Mouse (Mus musculus): Measurements from ENCODE around the gene Frs2. TPM values are rescaled to one million over a fixed set of nuclear protein-coding genes. Genes with fewer than 3 reads are reported as not detected.
A peak's percentile ranks its signal among the peaks of the same experiment; 100 is the strongest.

The Frs2 gene
- total and polyA plus RNA-seq, 2 experiments from 2014 or later: 13.6 to 14.1 TPM

DNA sequence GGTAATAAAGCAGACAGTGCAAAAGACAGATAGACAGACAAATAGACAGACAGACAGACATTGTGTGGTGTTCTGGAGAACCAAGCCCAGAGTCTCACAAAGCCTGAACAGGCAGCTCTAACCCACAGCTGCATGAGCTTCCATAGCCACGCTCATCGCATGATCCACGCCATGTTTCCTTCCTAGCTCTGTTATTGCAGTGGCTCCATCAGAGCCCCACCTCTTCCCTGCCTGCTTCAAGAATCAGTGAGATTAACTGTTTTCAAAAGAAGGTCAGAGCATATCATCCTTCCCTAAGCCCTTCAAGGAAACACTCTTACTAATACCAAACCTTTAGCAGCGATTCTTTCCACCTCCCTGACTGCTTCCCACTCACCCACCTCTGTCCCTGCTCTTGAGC is 43.3 kb downstream of the Frs2 start:
- H3K4me3 ChIP-seq (ENCODE audit: low read depth, low read length): no peak overlapping the region
- 0 out of 2 replicates have a peak overlapping the region, but pooled peaks have one; percentile 13 for H3K27ac ChIP-seq (ENCODE audit: low read depth)
- no peak overlapping the region for H3K4me2 ChIP-seq (ENCODE audit: low read depth, low read length)
- 58% methylated on average over 4 of the region's 4 CpGs for WGBS
- DNase-seq (ENCODE audit: low spot score) (no peak), ATAC-seq (ENCODE audit: insufficient read depth, low read depth) (no peak)
- no peaks in the 10 kb centered on the region for H3K27me3 ChIP-seq (ENCODE audit: control insufficient read depth, insufficient read depth, low read length)
- no peaks in the 10 kb centered on the region for H3K36me3 ChIP-seq (replicated peaks; ENCODE audit: control insufficient read depth, insufficient read depth, low read length)
- no peaks in the 10 kb centered on the region for H3K9me3 ChIP-seq (replicated peaks; ENCODE audit: control insufficient read depth, low read length)
- peaks cover 28% of the 10 kb centered on the region for H3K4me1 ChIP-seq (ENCODE audit: control insufficient read depth, insufficient read depth)
- TF ChIP-seq EP300 (IDR thresholded peaks at IDR 0.05; ENCODE audit: low read depth) (no peak), CTCF (IDR thresholded peaks at IDR 0.05; ENCODE audit: low read depth) (no peak)
- H3K9ac ChIP-seq (replicated peaks; ENCODE audit: low read depth, low read length): no peak overlapping the region

DNA sequence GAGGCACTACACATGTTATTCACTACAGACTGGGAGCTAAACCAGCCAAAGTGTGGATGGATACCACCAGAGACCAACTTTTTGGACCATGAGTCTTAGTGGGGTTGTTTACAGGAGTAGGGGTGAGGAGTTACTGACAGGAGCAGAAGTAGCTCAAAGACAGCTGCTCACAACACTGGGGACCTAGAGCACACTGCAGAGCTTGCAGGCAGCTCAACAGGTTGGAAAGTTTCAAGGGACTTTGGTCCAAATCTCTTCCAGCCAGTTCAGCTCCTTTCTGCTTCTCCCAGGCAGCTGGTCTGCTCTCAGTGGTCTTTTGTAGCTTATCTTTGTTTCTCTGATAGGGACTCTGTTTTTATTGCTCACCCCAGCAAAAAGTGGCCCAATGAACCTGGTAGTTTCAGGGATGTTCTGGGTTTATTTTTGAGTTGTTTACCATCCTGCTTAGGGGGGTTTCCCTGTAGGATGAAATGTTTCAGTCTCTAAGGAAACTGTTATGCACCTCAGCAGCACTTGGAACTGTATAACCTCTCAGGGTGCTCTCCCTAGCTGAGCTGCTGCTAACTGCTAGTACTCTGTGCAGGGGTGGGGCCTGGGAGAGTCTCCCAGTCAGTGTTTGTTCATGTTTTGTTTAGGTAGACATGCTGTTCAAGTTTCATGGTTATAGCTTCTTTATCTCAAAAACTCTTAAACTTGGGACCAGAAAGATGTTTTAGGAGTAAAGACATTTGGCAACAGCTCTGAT is 44.3 kb downstream of the Frs2 start:
- no peak overlapping the region for H3K4me3 ChIP-seq (ENCODE audit: low read depth, low read length)
- no peak for DNase-seq (ENCODE audit: low spot score)
- H3K27me3 ChIP-seq (ENCODE audit: control insufficient read depth, insufficient read depth, low read length): no peaks in the 10 kb centered on the region
- TF ChIP-seq EP300 (IDR thresholded peaks at IDR 0.05; ENCODE audit: low read depth) (no peak), CTCF (IDR thresholded peaks at IDR 0.05; ENCODE audit: low read depth) (no peak)
- peak overlapping the region; percentile 38; the same call in 1 of the 2 replicates for H3K27ac ChIP-seq (ENCODE audit: low read depth)
- H3K9me3 ChIP-seq (replicated peaks; ENCODE audit: control insufficient read depth, low read length): no peaks in the 10 kb centered on the region
- no peaks in the 10 kb centered on the region for H3K36me3 ChIP-seq (replicated peaks; ENCODE audit: control insufficient read depth, insufficient read depth, low read length)
- no peak overlapping the region for H3K9ac ChIP-seq (replicated peaks; ENCODE audit: low read depth, low read length)
- peaks cover 28% of the 10 kb centered on the region for H3K4me1 ChIP-seq (ENCODE audit: control insufficient read depth, insufficient read depth)
- ATAC-seq (ENCODE audit: insufficient read depth, low read depth): no peak
- no peak overlapping the region for H3K4me2 ChIP-seq (ENCODE audit: low read depth, low read length)

DNA sequence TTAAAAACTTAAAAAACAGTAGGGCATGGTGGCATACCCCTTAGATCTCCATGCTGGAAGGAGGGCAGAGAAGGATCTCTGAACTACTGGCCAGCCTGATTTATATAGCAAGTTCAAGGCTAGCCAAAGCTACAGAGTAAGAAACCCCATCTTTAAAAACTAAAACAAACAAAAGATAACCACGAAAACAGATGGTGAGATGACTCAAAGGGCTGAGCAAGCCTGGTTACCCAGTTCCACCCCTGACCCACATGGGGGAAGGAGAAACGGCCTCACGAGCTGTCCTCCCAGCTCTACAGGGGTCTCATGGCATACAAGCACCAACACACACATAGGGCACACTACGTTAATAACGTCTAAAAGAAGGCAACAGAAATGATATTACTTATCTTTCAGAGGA is 48.2 kb downstream of the Frs2 start:
- 82% methylated on average over 5 of the region's 5 CpGs for WGBS
- DNase-seq (ENCODE audit: low spot score) (no peak), ATAC-seq (ENCODE audit: insufficient read depth, low read depth) (no peak)
- Histone ChIP-seq H3K4me3 (ENCODE audit: low read depth, low read length) (no peak overlapping the region), H3K4me2 (ENCODE audit: low read depth, low read length) (no peak overlapping the region), H3K4me1 (ENCODE audit: control insufficient read depth, insufficient read depth) (peaks cover 22% of the 10 kb centered on the region), H3K36me3 (replicated peaks; ENCODE audit: control insufficient read depth, insufficient read depth, low read length) (no peaks in the 10 kb centered on the region), H3K27ac (ENCODE audit: low read depth) (no peak overlapping the region), H3K27me3 (ENCODE audit: control insufficient read depth, insufficient read depth, low read length) (no peaks in the 10 kb centered on the region), H3K9me3 (replicated peaks; ENCODE audit: control insufficient read depth, low read length) (no peaks in the 10 kb centered on the region), H3K9ac (replicated peaks; ENCODE audit: low read depth, low read length) (no peak overlapping the region)
- TF ChIP-seq EP300 (IDR thresholded peaks at IDR 0.05; ENCODE audit: low read depth): no peak
- no peak for TF ChIP-seq CTCF (IDR thresholded peaks at IDR 0.05; ENCODE audit: low read depth)

DNA sequence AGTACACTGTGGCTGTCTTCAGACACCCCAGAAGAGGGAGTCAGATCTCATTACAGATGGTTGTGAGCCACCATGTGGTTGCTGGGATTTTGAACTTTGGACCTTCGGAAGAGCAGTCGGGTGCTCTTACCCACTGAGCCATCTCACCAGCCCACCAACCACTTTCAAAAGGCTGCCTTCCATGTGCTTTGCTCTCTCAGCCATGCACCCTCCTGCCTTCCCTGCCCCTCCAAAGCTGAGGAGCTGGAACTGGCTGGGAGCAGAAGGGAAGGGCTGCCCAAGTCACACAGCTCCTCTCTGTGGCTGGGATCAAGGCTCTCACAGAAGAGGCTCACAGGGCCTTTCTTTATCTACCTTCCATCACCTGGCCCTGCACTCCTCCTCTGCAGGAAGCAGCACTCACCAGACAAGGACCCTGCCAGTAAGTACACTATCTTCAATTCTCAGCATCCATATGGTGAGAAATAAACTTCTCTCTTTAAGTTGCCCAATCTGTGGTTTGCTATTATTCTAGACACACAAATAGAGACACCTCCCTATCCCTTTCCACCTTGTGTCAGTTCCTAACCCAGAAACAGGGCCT is 51.1 kb downstream of the Frs2 start:
- no peak for TF ChIP-seq EP300 (IDR thresholded peaks at IDR 0.05; ENCODE audit: low read depth)
- 76% methylated on average over 2 of the region's 2 CpGs for WGBS
- H3K4me2 ChIP-seq (ENCODE audit: low read depth, low read length): no peak overlapping the region
- DNase-seq (ENCODE audit: low spot score) (no peak), ATAC-seq (ENCODE audit: insufficient read depth, low read depth) (no peak)
- H3K27ac ChIP-seq (ENCODE audit: low read depth): no peak overlapping the region
- no peak overlapping the region for H3K9ac ChIP-seq (replicated peaks; ENCODE audit: low read depth, low read length)
- peaks cover 5% of the 10 kb centered on the region; the same call in 1 of the 2 replicates for H3K36me3 ChIP-seq (replicated peaks; ENCODE audit: control insufficient read depth, insufficient read depth, low read length)
- H3K27me3 ChIP-seq (ENCODE audit: control insufficient read depth, insufficient read depth, low read length): no peaks in the 10 kb centered on the region
- H3K4me3 ChIP-seq (ENCODE audit: low read depth, low read length): no peak overlapping the region
- H3K4me1 ChIP-seq (ENCODE audit: control insufficient read depth, insufficient read depth): peaks cover 15% of the 10 kb centered on the region; the same call in 1 of the 2 replicates
- no peaks in the 10 kb centered on the region for H3K9me3 ChIP-seq (replicated peaks; ENCODE audit: control insufficient read depth, low read length)

DNA sequence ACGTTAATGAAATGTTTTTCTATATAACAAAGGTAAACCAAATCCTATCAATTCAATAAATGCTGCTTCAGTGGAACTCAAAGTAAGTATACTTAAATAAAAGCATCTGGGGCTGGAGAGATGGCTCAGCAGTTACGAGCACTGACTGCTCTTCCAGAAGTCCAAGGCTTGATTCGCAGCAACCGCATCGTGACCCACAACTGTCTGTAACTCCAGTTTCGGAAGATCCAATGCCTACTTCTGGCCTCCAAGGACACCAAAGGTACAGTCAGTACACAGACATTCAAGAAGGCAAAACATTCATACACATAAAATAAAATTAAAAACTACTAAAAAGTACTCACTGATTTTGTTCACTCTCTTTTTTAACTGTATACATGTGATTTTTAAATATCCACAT is 52.2 kb downstream of the Frs2 start:
- Histone ChIP-seq H3K4me1 (ENCODE audit: control insufficient read depth, insufficient read depth) (peaks cover 15% of the 10 kb centered on the region; the same call in 1 of the 2 replicates), H3K9me3 (replicated peaks; ENCODE audit: control insufficient read depth, low read length) (no peaks in the 10 kb centered on the region), H3K27ac (ENCODE audit: low read depth) (no peak overlapping the region), H3K4me2 (ENCODE audit: low read depth, low read length) (no peak overlapping the region), H3K27me3 (ENCODE audit: control insufficient read depth, insufficient read depth, low read length) (no peaks in the 10 kb centered on the region), H3K4me3 (ENCODE audit: low read depth, low read length) (no peak overlapping the region), H3K36me3 (replicated peaks; ENCODE audit: control insufficient read depth, insufficient read depth, low read length) (peaks cover 10% of the 10 kb centered on the region; the same call in 1 of the 2 replicates), H3K9ac (replicated peaks; ENCODE audit: low read depth, low read length) (no peak overlapping the region)
- TF ChIP-seq EP300 (IDR thresholded peaks at IDR 0.05; ENCODE audit: low read depth): no peak
- no peak for TF ChIP-seq CTCF (IDR thresholded peaks at IDR 0.05; ENCODE audit: low read depth)
- ATAC-seq (ENCODE audit: insufficient read depth, low read depth): no peak
- no peak for DNase-seq (ENCODE audit: low spot score)
- WGBS: 91% methylated on average over 6 of the region's 6 CpGs
